ENCODE assay signal across 26 mouse cellular contexts in genomic region chr6:115860027-115860556, GRCm38 (mm10). TPM values are rescaled to one million over a fixed set of nuclear protein-coding genes. Genes with fewer than 3 reads are reported as not detected.
DNase-seq lines count a peak whose midpoint lies in the region; ATAC-seq lines count a peak whose summit lies in the region.
"Had no signal": no experiment of that assay in that cellular context is flagged by ENCODE, and none has a peak within 500 bp of the region (broad histone marks: within the 10 kb centered on the region; RNA-seq: fewer than 3 reads in every experiment).

No protein-coding gene starts in this region.

- H3K27ac ChIP-seq in kidney, embryonic 16.5 days (ENCODE audit: low read length): 0 out of 2 replicates have a peak overlapping the region, but pooled peaks have one; percentile 35
- H3K27ac ChIP-seq in lung, embryonic 15.5 days: 0 out of 2 replicates have a peak overlapping the region, but pooled peaks have one; percentile 29
- H3K27ac ChIP-seq: embryonic facial prominence, embryonic 13.5 days; forebrain, embryonic 12.5 days; hindbrain, embryonic 10.5 days had no signal

- peaks cover 4% of the 10 kb centered on the region; the same call in 1 of the 2 replicates for H3K36me3 ChIP-seq in kidney, embryonic 16.5 days (ENCODE audit: insufficient read depth, low read length)
- H3K36me3 ChIP-seq in lung, embryonic 15.5 days: no peaks in the 10 kb centered on the region

- H3K4me2 ChIP-seq in kidney, embryonic 16.5 days (replicated peaks; ENCODE audit: low read depth, low read length): no peak overlapping the region
- no peak overlapping the region for H3K4me2 ChIP-seq in lung, embryonic 15.5 days
- H3K4me2 ChIP-seq: embryonic facial prominence, embryonic 13.5 days; forebrain, embryonic 12.5 days had no signal

- H3K27me3 ChIP-seq in kidney, embryonic 16.5 days (ENCODE audit: insufficient read depth, low read length): no peaks in the 10 kb centered on the region
- no peaks in the 10 kb centered on the region for H3K27me3 ChIP-seq in lung, embryonic 15.5 days
- H3K27me3 ChIP-seq: embryonic facial prominence, embryonic 13.5 days; forebrain, embryonic 12.5 days had no signal

- peaks cover 33% of the 10 kb centered on the region for H3K4me1 ChIP-seq in kidney, embryonic 16.5 days (ENCODE audit: insufficient read depth, low read length)
- peaks cover 50% of the 10 kb centered on the region for H3K4me1 ChIP-seq in lung, embryonic 15.5 days

- peak; percentile 4 for DNase-seq in adrenal gland, postnatal 14 days
- no peak for DNase-seq in adrenal gland, adult 2 months
- no peak for DNase-seq in kidney, postnatal 36 days
- DNase-seq in lung, postnatal 14 days: no peak
- DNase-seq in testis, postnatal 14 days (ENCODE audit: low spot score): peak; percentile 21
- no peak for DNase-seq in testis, postnatal 10 days (ENCODE audit: low spot score)
- DNase-seq: adrenal gland, postnatal 25 days; cerebellum, adult 8-10 months; cerebellum, postnatal 36 days; embryo, embryonic 11 days; gastrocnemius, postnatal 25 days; heart, postnatal 10 days; kidney, adult 11 months; layer of hippocampus, adult 9-11 months; liver, postnatal 0 days; midbrain, embryonic 14.5 days; right cerebral cortex, adult 18-20 months; right cerebral cortex, postnatal 4 days had no signal

- 56% methylated on average over 7 of the region's 7 CpGs for WGBS in kidney, embryonic 16.5 days
- WGBS in lung, embryonic 15.5 days: 32% methylated on average over 7 of the region's 7 CpGs

- ATAC-seq in kidney, embryonic 16.5 days (ENCODE audit: low FRiP score, low TSS enrichment): no peak
- ATAC-seq in lung, embryonic 15.5 days (ENCODE audit: borderline replicate concordance, extremely low read depth, low FRiP score, low TSS enrichment): no peak
- ATAC-seq: hindbrain, embryonic 16.5 days had no signal

- no peaks in the 10 kb centered on the region for H3K9me3 ChIP-seq in kidney, embryonic 16.5 days (ENCODE audit: low read length)
- H3K9me3 ChIP-seq in lung, embryonic 15.5 days: no peaks in the 10 kb centered on the region
- H3K9me3 ChIP-seq: embryonic facial prominence, embryonic 13.5 days; forebrain, embryonic 12.5 days; hindbrain, embryonic 10.5 days; megakaryocyte, embryonic 14.5 days had no signal

- no peak overlapping the region for H3K4me3 ChIP-seq in kidney, embryonic 16.5 days (ENCODE audit: low read length)
- H3K4me3 ChIP-seq in lung, embryonic 15.5 days: no peak overlapping the region
- H3K4me3 ChIP-seq: embryonic facial prominence, embryonic 13.5 days; erythroblast, embryonic 14.5 days; forebrain, embryonic 12.5 days; hindbrain, embryonic 10.5 days; megakaryocyte, embryonic 14.5 days had no signal

- 0 out of 2 replicates have a peak overlapping the region, but pooled peaks have one; percentile 22 for H3K9ac ChIP-seq in kidney, embryonic 16.5 days (replicated peaks; ENCODE audit: low read length)
- no peak overlapping the region for H3K9ac ChIP-seq in lung, embryonic 15.5 days
- H3K9ac ChIP-seq: embryonic facial prominence, embryonic 13.5 days; forebrain, embryonic 12.5 days; liver, postnatal 0 days had no signal

RNA-seq across cellular contexts. Expression of gene Ift122, which starts 6.8 kb away (rescaled TPM):
- 15.4 and 16.5 TPM in 2 replicates for total RNA-seq in adrenal gland, postnatal 14 days (2021)
- total RNA-seq in adrenal gland, adult 2 months (2021): 10 to 100 TPM; 16.1 to 17.6 TPM
- 14.0 and 16.5 TPM in 2 replicates for polyA plus RNA-seq in adrenal gland, adult 2 months (2012; rRNA removed)
- 38.4 and 40.1 TPM in 2 replicates for polyA plus RNA-seq in kidney, embryonic 16.5 days (2015; fragmentation: Nextera tagmentation; extraction: Ambion mirVana)
- 21.9 and 24.6 TPM in 2 replicates for polyA plus RNA-seq in lung, embryonic 15.5 days (2015; fragmentation: Nextera tagmentation; extraction: Ambion mirVana)

RNA-seq across cellular contexts. Expression of gene Mbd4, which starts 6.9 kb away (rescaled TPM):
- total RNA-seq in adrenal gland, postnatal 14 days (2021): 4.1 and 4.6 TPM in 2 replicates
- 1 to 10 TPM; 1.9 to 2.7 TPM for total RNA-seq in adrenal gland, adult 2 months (2021)
- polyA plus RNA-seq in adrenal gland, adult 2 months (2012; rRNA removed): 0.49 and 0.65 TPM in 2 replicates
- polyA plus RNA-seq in kidney, embryonic 16.5 days (2015; fragmentation: Nextera tagmentation; extraction: Ambion mirVana): 18.6 and 22.0 TPM in 2 replicates
- 21.0 and 22.6 TPM in 2 replicates for polyA plus RNA-seq in lung, embryonic 15.5 days (2015; fragmentation: Nextera tagmentation; extraction: Ambion mirVana)

RNA-seq across cellular contexts. Expression of gene Efcab12, which starts 21.9 kb away (rescaled TPM):
- 0.64 and 0.70 TPM in 2 replicates for total RNA-seq in adrenal gland, postnatal 14 days (2021)
- under 1 TPM; 0.66 to 0.75 TPM for total RNA-seq in adrenal gland, adult 2 months (2021)
- polyA plus RNA-seq in adrenal gland, adult 2 months (2012; rRNA removed): 0.06 and 0.13 TPM in 2 replicates
- polyA plus RNA-seq in kidney, embryonic 16.5 days (2015; fragmentation: Nextera tagmentation; extraction: Ambion mirVana): 2.3 and 2.8 TPM in 2 replicates
- polyA plus RNA-seq in lung, embryonic 15.5 days (2015; fragmentation: Nextera tagmentation; extraction: Ambion mirVana): 1.1 and 1.2 TPM in 2 replicates
- polyA plus RNA-seq: erythroblast, embryonic 14.5 days; liver, postnatal 0 days had no signal

RNA-seq across cellular contexts. Expression of gene Rpl32, which starts 51.5 kb away (rescaled TPM):
- 1,105 and 1,295 TPM in 2 replicates for total RNA-seq in adrenal gland, postnatal 14 days (2021)
- total RNA-seq in adrenal gland, adult 2 months (2021): 1,000 to 10,000 TPM; 1,129 to 1,275 TPM
- polyA plus RNA-seq in adrenal gland, adult 2 months (2012; rRNA removed): 61.9 and 71.3 TPM in 2 replicates
- polyA plus RNA-seq in kidney, embryonic 16.5 days (2015; fragmentation: Nextera tagmentation; extraction: Ambion mirVana): 1,760 and 1,914 TPM in 2 replicates
- 2,081 and 2,182 TPM in 2 replicates for polyA plus RNA-seq in lung, embryonic 15.5 days (2015; fragmentation: Nextera tagmentation; extraction: Ambion mirVana)

Comparison
In these comparisons a context has a peak if more than half of its experiments do, and no peak if none do; other contexts are left out.
1. DNase-seq: peak in adrenal gland, postnatal 14 days (single experiment) and testis, postnatal 14 days (single experiment); none in adrenal gland, adult 2 months (single experiment), kidney, postnatal 36 days (0 of 2), lung, postnatal 14 days (single experiment) and testis, postnatal 10 days (single experiment).
2. RNA of gene Mbd4, which starts 6.9 kb away (polyA plus RNA-seq): 21.0 to 22.6 TPM in lung, embryonic 15.5 days and 18.6 to 22.0 TPM in kidney, embryonic 16.5 days; 0.49 to 0.65 TPM in adrenal gland, adult 2 months; every median in the first group is over 10 times any median in the second.